Mouse (Mus musculus) hindbrain, embryonic 16.5 days (tissue): ENCODE data around the gene Slc11a1. TPM values are rescaled to one million over a fixed set of nuclear protein-coding genes. Genes with fewer than 3 reads are reported as not detected.

Experiments
- ATAC-seq: fragments of 200-750 bp; cut with Nextera tagmentation; 2 replicates; pipeline ENCODE4 v1.8.0; 2017; ENCODE audit warnings: moderate TSS enrichment, moderate library complexity
- H3K27ac ChIP-seq: fragments of 300-500 bp; sonication (generic); 2 replicates; pipeline ENCODE4 v1.5.1; 2014; ENCODE audit warnings: low read depth, mild to moderate bottlenecking, control low read depth, low read length, moderate library complexity
- H3K27me3 ChIP-seq: fragments of 300-500 bp; sonication (generic); replicated peaks from 2 replicates; pipeline ENCODE4 v1.6.1; 2014; ENCODE audit warnings: low read length; ENCODE audit not compliant: control insufficient read depth, insufficient read depth
- H3K36me3 ChIP-seq: fragments of 300-500 bp; sonication (generic); 2 replicates; pipeline ENCODE4 v1.6.1; 2014; ENCODE audit warnings: mild to moderate bottlenecking, low read length, moderate library complexity, mixed read lengths; ENCODE audit not compliant: control insufficient read depth, insufficient read depth
- H3K4me1 ChIP-seq: fragments of 300-500 bp; sonication (generic); 2 replicates; pipeline ENCODE4 v1.6.1; 2014; ENCODE audit warnings: low read depth, low read length; ENCODE audit not compliant: control insufficient read depth, insufficient read depth
- H3K4me2 ChIP-seq: fragments of 300-500 bp; sonication (generic); 2 replicates; pipeline ENCODE4 v1.6.1; 2014; ENCODE audit warnings: mild to moderate bottlenecking, low read length, control low read depth, moderate library complexity
- H3K4me3 ChIP-seq: fragments of 300-500 bp; sonication (generic); 2 replicates; pipeline ENCODE4 v1.5.1; 2014; ENCODE audit warnings: mild to moderate bottlenecking, low read length, control low read depth, moderate library complexity
- H3K9ac ChIP-seq: fragments of 300-500 bp; sonication (generic); 2 replicates; pipeline ENCODE4 v1.6.1; 2014; ENCODE audit warnings: low read depth, mild to moderate bottlenecking, control low read depth, low read length, moderate library complexity
- H3K9me3 ChIP-seq: fragments of 300-500 bp; sonication (generic); 2 replicates; pipeline ENCODE4 v1.6.1; 2014; ENCODE audit warnings: mild to moderate bottlenecking, low read length, moderate library complexity; ENCODE audit not compliant: control insufficient read depth
- WGBS: fragments of 180-500 bp; shearing (Covaris S2); extraction: QIAGEN DNeasy Blood & Tissue Kit; methylation state at CpG from one replicate; pipeline ENCODE4 v1.1.7; 2014; 5-methylcytosine and 5-hydroxymethylcytosine counted together
- polyA plus RNA-seq: library from polyadenylated mRNA; unstranded; fragments of >200 nt; fragmentation: Nextera tagmentation; extraction: Ambion mirVana; gene quantifications from 2 replicates; pipeline ENCODE4 v1.2.1, GENCODE M21; 2015

Gene Slc11a1
- polyA plus RNA-seq, 1 experiment from 2014 or later, result 2.6 TPM

DNA sequence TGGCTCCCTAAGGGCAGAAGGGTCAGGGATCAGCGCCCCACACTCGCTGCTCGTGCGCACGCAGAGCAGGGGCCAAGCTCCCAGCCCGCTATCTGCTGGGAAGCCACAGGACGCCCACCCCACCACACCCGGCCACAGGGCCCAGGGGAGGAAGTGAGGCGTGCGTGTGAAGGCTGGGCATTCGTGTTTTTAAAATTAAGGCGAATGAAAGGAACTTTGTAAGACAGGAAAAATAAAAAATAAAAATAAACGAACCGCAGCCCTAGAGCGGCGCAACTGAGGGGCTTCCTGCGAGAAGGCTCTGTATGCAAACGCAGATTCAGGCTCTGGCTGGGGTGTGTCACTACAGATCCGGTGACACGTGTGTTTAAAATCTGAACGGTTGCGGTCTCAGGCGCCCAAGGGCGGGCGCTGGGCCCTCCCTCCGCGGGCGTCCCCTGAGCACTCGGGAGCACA lies 14.9 kb downstream of the Slc11a1 start:
- H3K4me2 ChIP-seq, result peak overlapping the region; percentile 47
- peak overlapping the region; percentile 0; the same call in 1 of the 2 replicates for H3K9ac ChIP-seq
- H3K27ac ChIP-seq, result no peak overlapping the region
- no peaks in the 10 kb centered on the region for H3K9me3 ChIP-seq
- WGBS, result 5% methylated on average over 29 of the region's 29 CpGs
- peaks cover 26% of the 10 kb centered on the region for H3K4me1 ChIP-seq
- no peak for ATAC-seq
- peaks cover 3% of the 10 kb centered on the region; the same call in 1 of the 2 replicates for H3K36me3 ChIP-seq
- H3K27me3 ChIP-seq, result peaks cover 6% of the 10 kb centered on the region; the same call in 1 of the 2 replicates
- H3K4me3 ChIP-seq, result peak overlapping the region; percentile 18

DNA sequence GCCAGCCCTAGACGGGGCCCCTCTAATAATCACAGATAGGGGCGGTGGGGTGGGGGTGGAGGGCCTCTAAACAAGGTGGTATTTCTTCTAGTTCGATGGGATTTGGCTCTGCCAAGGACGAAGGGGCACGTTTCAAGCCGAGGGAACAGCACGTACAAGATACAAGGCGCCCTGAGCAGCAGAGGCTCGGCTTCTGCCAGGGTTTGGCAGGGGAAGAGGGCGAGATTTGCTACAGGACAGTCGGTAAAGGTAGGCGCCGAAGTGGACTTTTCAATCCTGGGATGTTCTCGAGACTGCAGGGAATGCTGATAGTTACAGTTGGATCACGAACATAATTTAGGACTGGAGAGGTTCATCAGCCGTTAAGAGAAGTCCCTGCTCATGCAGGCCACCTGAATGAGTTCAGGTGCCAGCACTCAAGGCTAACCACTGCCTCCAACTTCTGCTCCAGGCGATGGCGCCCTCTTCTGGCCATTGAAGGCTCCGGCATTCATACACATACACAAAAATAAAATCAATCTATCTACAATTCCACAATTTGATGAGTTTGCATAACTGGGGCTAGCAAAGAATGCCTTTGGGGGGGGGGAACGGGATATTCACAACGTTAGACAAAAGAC lies 15.4 kb downstream of the Slc11a1 start:
- ATAC-seq, result no peak
- Histone ChIP-seq H3K4me3 (peak overlapping the region; percentile 18), H3K9me3 (no peaks in the 10 kb centered on the region), H3K36me3 (peaks cover 7% of the 10 kb centered on the region), H3K4me1 (peaks cover 26% of the 10 kb centered on the region), H3K27me3 (peaks cover 6% of the 10 kb centered on the region; the same call in 1 of the 2 replicates), H3K9ac (peak overlapping the region; percentile 0; the same call in 1 of the 2 replicates), H3K27ac (no peak overlapping the region), H3K4me2 (peak overlapping the region; percentile 47)
- 7% methylated on average over 21 of the region's 21 CpGs for WGBS

DNA sequence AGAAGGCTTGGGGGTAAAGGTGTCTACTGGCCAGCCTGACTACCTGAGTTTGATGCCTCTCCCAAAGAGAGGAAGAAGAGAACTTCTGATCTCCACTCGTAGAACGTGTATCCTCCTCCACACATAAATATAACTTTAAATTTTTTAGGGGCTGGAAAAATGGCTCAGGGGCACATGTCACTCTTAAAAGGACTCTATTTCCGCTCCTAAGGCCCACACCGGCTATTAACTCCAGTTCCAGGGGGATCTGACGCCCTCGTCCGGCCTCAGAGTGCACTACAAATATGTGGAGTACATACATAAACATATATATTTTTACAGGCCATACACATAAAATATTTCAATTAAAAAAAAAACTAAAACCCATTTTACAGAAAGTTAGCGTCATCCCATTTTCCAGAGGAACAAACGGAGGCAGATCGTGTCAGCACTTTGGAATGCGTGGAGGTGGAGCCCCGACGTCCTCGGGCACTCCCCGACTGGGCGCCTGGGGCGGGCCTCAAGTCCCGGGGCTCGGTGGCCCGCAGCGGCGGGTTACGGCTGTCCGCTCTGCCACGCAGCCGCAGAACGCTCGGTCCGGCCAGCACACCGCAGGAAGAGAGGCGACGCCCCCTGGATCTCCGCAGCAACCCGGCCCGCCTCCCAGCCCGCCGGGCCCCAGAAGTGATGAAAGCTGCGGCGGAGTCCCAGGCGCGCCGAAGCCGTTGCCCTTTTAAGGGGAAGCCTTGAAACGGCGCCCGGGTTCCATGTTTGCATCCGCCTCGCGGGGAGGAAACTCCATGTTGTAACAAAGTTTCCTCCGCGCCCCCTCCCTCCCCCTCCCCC lies 16.1 kb downstream of the Slc11a1 start, which contains the start of gene Ctdsp1:
Gene Ctdsp1, plus strand, starts transcription at position 586 of the 825 bp plus-strand sequence.
- H3K4me3 ChIP-seq, result peak within 1 kb of the TSS; percentile 95
- H3K9me3 ChIP-seq, result no peaks in the 10 kb centered on the region
- peak within 1 kb of the TSS; percentile 96 for H3K4me2 ChIP-seq
- peaks cover 6% of the 10 kb centered on the region; the same call in 1 of the 2 replicates for H3K27me3 ChIP-seq
- H3K9ac ChIP-seq, result peak within 1 kb of the TSS; percentile 85
- H3K36me3 ChIP-seq, result peaks cover 7% of the 10 kb centered on the region
- peak within 1 kb of the TSS; percentile 87 for H3K27ac ChIP-seq
- ATAC-seq, result peak; percentile 80
- H3K4me1 ChIP-seq, result peaks cover 26% of the 10 kb centered on the region
- WGBS, result 2% methylated on average over 49 of the region's 51 CpGs

DNA sequence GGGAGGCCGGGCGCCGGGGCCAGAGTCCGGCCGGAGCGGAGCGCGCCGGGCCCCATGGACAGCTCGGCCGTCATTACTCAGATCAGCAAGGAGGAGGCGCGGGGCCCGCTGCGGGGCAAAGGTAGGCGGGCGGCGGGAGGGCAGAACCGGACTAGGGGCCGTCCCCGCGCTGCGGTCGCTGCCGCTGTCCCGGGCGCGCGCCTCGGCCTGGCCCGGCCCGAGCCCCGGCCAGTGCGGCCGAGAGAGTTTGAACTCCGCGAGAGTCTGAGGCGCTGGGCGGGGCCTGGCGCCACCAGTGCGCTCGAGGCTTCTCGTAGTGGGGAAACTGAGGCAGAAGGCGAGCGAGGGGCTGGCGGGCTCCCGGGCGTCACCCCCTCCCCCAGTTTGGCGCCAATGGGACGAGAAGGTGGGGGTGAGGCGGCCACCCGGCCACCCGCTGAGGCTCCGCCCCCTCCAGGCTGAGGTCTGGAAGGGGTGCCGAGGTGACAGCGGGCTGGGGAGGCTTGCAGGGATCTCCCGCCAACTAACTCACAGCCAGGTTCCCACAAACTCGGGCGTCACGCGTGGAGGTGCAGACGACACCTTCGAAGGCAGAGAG lies 16.9 kb downstream of the Slc11a1 start:
- Histone ChIP-seq H3K4me2 (peak overlapping the region; percentile 96), H3K27me3 (peaks cover 6% of the 10 kb centered on the region; the same call in 1 of the 2 replicates), H3K27ac (peak overlapping the region; percentile 87), H3K9me3 (no peaks in the 10 kb centered on the region), H3K36me3 (peaks cover 7% of the 10 kb centered on the region), H3K9ac (peak overlapping the region; percentile 85), H3K4me1 (peaks cover 24% of the 10 kb centered on the region), H3K4me3 (peak overlapping the region; percentile 95)
- 0% methylated on average over 41 of the region's 63 CpGs for WGBS
- peak; percentile 29 for ATAC-seq

DNA sequence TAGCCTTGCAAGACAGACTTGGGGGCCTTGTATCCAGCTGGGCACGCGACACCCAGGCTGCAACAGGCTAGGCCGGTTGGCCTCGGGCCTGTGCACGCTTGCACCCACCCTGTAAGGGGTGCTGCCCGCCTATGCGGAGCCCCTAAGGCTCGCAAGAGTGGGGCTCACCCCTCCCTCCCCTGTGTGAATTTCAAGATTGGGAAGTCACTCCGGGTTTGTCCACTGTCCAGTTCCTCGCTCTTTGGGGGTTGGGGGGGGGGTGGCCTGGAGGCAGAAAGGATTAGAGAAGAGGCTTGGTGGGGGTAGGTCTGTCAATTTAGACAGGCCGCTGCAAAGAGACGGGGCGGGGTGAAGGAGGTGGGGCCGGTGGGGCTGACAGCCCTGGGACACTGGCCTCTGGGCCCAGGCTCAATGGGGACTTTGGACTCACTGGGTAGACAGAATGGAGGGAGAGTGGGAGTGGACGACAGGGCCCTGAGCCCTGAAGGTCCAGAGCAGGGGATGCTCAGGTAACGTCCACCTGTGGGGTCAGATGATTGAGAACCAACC lies 17.5 kb downstream of the Slc11a1 start:
- Histone ChIP-seq H3K9ac (peak overlapping the region; percentile 85), H3K4me1 (peaks cover 20% of the 10 kb centered on the region), H3K4me2 (peak overlapping the region; percentile 96), H3K4me3 (peak overlapping the region; percentile 95), H3K27me3 (peaks cover 6% of the 10 kb centered on the region; the same call in 1 of the 2 replicates), H3K27ac (peak overlapping the region; percentile 87), H3K36me3 (peaks cover 7% of the 10 kb centered on the region), H3K9me3 (no peaks in the 10 kb centered on the region)
- 3% methylated on average over 16 of the region's 16 CpGs for WGBS
- ATAC-seq, result peak; percentile 25; the same call in 1 of the 2 replicates

DNA sequence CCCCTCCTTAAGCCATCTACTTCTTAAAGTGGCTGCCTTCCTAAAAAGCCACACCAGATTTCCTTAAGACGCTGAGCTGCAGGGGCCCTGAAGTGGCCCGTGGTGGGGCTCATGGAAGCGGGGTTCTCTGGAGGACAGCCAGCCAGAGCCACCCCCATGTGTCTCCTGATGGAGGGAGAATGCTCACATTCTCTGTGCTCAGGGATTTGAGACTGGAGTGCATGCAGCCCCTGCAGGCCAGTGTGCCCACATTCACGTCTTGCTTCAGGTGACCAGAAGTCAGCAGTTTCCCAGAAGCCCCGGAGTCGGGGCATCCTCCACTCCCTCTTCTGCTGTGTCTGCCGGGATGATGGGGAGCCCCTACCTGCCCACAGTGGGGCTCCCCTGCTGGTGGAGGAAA lies 18.0 kb downstream of the Slc11a1 start:
- peak overlapping the region; percentile 96 for H3K4me2 ChIP-seq
- peaks cover 6% of the 10 kb centered on the region; the same call in 1 of the 2 replicates for H3K27me3 ChIP-seq
- H3K9me3 ChIP-seq, result no peaks in the 10 kb centered on the region
- H3K36me3 ChIP-seq, result peaks cover 7% of the 10 kb centered on the region
- ATAC-seq, result no peak
- peak overlapping the region; percentile 95 for H3K4me3 ChIP-seq
- 45% methylated on average over 7 of the region's 7 CpGs for WGBS
- no peak overlapping the region for H3K27ac ChIP-seq
- peak overlapping the region; percentile 85 for H3K9ac ChIP-seq
- H3K4me1 ChIP-seq, result peaks cover 20% of the 10 kb centered on the region

DNA sequence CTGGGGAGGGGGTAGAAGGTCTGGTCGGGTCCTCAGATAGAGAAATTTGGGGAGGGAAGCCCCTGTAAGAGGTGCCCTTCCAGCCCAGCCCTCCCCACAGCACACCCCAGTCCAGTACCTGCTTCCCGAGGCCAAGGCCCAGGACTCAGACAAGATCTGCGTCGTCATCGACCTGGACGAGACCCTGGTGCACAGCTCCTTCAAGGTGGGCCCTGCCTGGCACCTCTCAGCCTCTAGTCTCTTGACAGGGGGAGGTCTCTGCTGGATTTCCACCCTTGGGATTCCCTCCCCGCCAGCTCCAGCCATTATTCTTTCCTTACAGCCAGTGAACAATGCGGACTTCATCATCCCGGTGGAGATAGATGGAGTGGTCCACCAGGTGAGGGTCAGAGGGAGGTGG lies 18.7 kb downstream of the Slc11a1 start:
- ATAC-seq, result no peak
- Histone ChIP-seq H3K4me1 (peaks cover 20% of the 10 kb centered on the region), H3K9me3 (no peaks in the 10 kb centered on the region), H3K4me2 (no peak overlapping the region), H3K36me3 (peaks cover 7% of the 10 kb centered on the region), H3K9ac (no peak overlapping the region), H3K4me3 (no peak overlapping the region), H3K27me3 (peaks cover 4% of the 10 kb centered on the region; the same call in 1 of the 2 replicates), H3K27ac (no peak overlapping the region)
- WGBS, result 94% methylated on average over 9 of the region's 9 CpGs

DNA sequence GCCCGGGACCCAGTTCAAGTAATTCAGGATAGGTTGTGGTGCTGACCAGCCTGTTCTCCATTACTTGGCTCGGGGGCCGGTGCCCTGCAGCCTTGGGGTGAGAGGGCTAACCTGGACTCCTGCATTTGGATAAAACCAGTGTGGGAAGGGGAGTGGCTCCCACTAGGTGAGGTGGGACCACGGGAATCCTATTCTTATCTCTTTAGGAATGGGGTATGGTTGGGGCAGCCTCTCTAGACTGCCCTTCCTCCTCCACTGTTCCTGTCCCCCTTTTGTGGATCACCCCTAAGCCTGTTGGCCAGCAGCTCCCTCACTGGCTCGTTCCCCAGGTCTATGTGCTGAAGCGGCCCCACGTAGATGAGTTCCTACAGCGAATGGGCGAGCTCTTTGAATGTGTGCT lies 19.3 kb downstream of the Slc11a1 start:
- peaks cover 20% of the 10 kb centered on the region for H3K4me1 ChIP-seq
- H3K4me2 ChIP-seq, result no peak overlapping the region
- H3K36me3 ChIP-seq, result peaks cover 7% of the 10 kb centered on the region
- no peak overlapping the region for H3K27ac ChIP-seq
- H3K4me3 ChIP-seq, result no peak overlapping the region
- H3K9me3 ChIP-seq, result no peaks in the 10 kb centered on the region
- H3K27me3 ChIP-seq, result peaks cover 3% of the 10 kb centered on the region; the same call in 1 of the 2 replicates
- H3K9ac ChIP-seq, result no peak overlapping the region
- ATAC-seq, result no peak
- WGBS, result 92% methylated on average over 9 of the region's 9 CpGs
